Mouse (Mus musculus) spleen, adult 10 weeks (tissue): ENCODE data around the gene Gcm2. TPM values are rescaled to one million over a fixed set of nuclear protein-coding genes. Genes with fewer than 3 reads are reported as not detected.

Source experiments
- polyA plus RNA-seq: library from polyadenylated mRNA; stranded (reverse); fragments of 350-450 nt; fragmentation: Illumina TruSeq; extraction: RNeasy Lipid Tissue Mini Kit (QIAGEN cat#74804); gene quantifications from one replicate; pipeline ENCODE4 v1.2.3, GENCODE M21; 2015; ENCODE audit warnings: low replicate concordance; ENCODE audit not compliant: insufficient read depth

The Gcm2 gene
- 0.32 TPM for polyA plus RNA-seq

DNA sequence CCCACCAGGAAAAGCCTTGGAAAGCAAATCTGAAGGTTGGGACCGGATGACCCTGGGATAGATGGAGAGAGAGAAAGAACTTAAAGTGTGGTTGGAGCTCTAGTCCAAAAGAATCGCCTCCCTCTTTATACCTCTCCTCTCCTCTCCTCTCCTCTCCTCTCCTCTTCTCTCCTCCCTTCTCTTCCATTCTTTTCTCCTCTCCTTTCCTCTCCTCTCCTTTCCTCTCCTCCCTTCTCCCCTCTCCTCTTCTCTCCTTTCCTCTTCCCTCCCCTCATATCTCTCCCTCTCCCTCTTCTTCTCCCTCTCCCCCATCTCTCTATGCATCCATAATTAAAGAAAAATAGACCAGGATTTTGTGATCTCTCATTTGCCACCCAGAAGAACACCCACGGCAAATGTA, at the start of gene Gcm2:
TSS of gene Gcm2 (minus strand) at position 101 of the 400 bp plus-strand sequence.

DNA sequence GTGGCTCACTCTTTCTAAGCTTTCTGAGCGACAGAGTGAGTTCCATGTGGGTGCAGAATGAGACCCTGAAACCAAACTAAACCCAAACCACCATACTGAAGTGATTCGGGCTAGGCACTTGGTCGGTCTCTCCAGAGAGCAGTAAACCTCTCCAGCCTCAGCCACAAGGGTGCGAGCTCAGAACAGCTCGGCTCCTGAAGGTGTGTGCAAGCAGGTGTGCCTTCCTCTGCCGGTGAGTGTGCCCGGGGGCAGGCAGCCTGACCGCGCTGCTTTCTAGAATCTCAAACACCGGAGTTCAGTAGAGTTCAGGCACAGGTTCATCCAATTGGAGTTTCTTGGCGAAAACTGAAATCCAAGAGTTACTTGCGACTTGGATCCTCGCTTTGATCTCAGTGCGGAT, 3.1 kb upstream of the Gcm2 start, which contains the start of gene Sycp2l:
TSS of gene Sycp2l (plus strand) at position 368 of the 400 bp plus-strand sequence.

DNA sequence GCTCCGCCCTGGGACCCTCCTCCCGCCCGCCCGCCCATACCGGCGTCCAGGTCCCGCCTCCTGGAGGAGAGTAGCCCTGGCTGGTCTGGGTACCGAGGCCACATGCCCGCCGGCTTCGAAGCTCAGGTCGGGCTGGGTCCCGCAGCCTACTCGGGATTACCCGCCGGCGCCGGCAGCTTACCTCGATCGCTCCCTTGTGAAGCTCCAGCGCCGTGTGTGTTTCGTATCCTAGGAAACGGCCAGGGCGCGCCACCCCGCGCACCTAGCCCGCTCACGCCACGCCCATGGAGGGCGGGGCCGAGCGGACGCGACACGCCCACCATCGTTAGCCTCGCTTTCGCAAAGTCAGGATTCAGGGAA, 31.4 kb downstream of the Gcm2 start, which contains the start of gene Mak:
TSS of gene Mak (minus strand) at position 286 of the 360 bp plus-strand sequence.

Other genes with a start within 250 kb of the Gcm2 start
- 75.3 TPM for gene Pak1ip1, start 110.0 kb downstream of the Gcm2 start, polyA plus RNA-seq
- gene Tmem14c, start 94.7 kb downstream of the Gcm2 start, polyA plus RNA-seq: 115 TPM
- not detected for gene Mak, start 31.3 kb downstream of the Gcm2 start, polyA plus RNA-seq
- not detected for gene Sycp2l, start 3.3 kb upstream of the Gcm2 start, polyA plus RNA-seq
- 0.25 TPM for gene Elovl2, start 109.4 kb upstream of the Gcm2 start, polyA plus RNA-seq
- gene Smim13, start 138.8 kb upstream of the Gcm2 start, polyA plus RNA-seq: 12.1 TPM
- not detected for gene Gm17364, start 162.9 kb upstream of the Gcm2 start, polyA plus RNA-seq